Mouse (Mus musculus): ENCODE measurements around the gene Atoh1. TPM values are rescaled to one million over a fixed set of nuclear protein-coding genes. Genes with fewer than 3 reads are reported as not detected.

The Atoh1 gene
- 1 to 10 TPM in 1 of 2 experiments, under 1 TPM in 1; 0.51 to 3.9 TPM for polyA plus RNA-seq (2017; shearing (Covaris generic))

DNA sequence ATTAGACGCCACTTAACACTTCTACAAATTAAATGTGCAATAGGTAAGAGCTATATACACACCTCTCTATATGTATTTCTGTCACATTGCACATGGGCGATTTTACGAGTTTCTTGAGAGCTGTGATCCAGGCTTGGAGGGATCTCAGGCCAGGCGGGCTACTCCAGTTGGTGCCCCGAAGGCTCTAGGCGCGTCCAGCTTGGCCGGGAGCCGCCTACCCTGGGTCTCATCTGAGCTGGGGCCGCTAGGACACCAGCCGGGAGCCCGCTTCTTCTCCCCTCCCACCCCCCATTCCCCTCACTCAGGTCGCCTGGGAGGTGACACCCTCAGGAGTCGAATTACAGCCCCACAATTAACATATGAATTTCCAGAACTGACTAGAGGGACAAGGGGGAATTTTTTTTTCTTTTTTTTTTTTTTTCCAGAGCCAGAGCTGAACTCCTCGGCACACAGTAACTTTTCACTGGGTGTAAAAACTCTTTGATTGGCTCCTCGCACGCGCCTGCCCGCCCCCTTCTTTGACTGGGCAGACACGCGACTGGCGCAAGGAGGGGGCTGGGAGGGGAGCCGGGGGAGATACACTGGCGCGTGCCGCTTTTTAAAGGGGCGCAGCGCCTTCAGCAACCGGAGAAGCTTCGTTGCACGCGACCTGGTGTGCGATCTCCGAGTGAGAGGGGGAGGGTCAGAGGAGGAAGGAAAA lies at the start of gene Atoh1:
Gene Atoh1 (plus strand): TSS at position 627 of the 700 bp plus-strand sequence.

Data from inflammation-experienced regulatory T-cells (primary cell).